In genomic region chr1:86703300-86703964, GRCm38 (mm10) we compare ENCODE assay signal across 8 mouse cellular contexts. TPM values are rescaled to one million over a fixed set of nuclear protein-coding genes. Genes with fewer than 3 reads are reported as not detected.
A peak's percentile ranks its signal among the peaks of the same experiment; 100 is the strongest.
DNase-seq lines count a peak whose midpoint lies in the region; ATAC-seq and TF ChIP-seq lines count a peak whose summit lies in the region.

Gene Dis3l2 (plus strand): TSS chr1:86703808.

- in situ Hi-C loops in CH12.LX (cut with MboI; ENCODE audit: low pct_ligation_motif_present, low pct_unique_long_range_greater_than_20kb, low sequenced_read_pairs) = no loop called here

- peak within 1 kb of the TSS; percentile 64 to 83 (median 80) for H3K4me3 ChIP-seq in CH12.LX (replicated peaks in 1 of 3; ENCODE audit: low read depth in 2 of 3, low read length in 2 of 3, poor library complexity in 1 of 3)
- peak within 1 kb of the TSS; percentile 87 for H3K4me3 ChIP-seq in forebrain, embryonic 12.5 days (replicated peaks)
- H3K4me3 ChIP-seq in heart, postnatal 0 days (ENCODE audit: low read depth, low read length) = peak within 1 kb of the TSS; percentile 96
- H3K4me3 ChIP-seq in liver, embryonic 16.5 days (ENCODE audit: low read depth, low read length) = peak within 1 kb of the TSS; percentile 85
- H3K4me3 ChIP-seq in neural tube, embryonic 13.5 days = peak within 1 kb of the TSS; percentile 82
- H3K4me3 ChIP-seq in testis, adult 2 months (ENCODE audit: control insufficient read depth, low read depth, low read length) = peak within 1 kb of the TSS; percentile 93

- peak; percentile 96 for ATAC-seq in forebrain, embryonic 12.5 days (ENCODE audit: low FRiP score)
- peak; percentile 96 for ATAC-seq in heart, postnatal 0 days (ENCODE audit: insufficient read depth, low read depth)
- peak; percentile 88 for ATAC-seq in liver, embryonic 16.5 days (ENCODE audit: low read depth)
- ATAC-seq in neural tube, embryonic 13.5 days (ENCODE audit: low read depth) = peak; percentile 98

- peak within 1 kb of the TSS; percentile 78 for H3K4me2 ChIP-seq in CH12.LX (ENCODE audit: insufficient read depth, low read depth, poor library complexity, severe bottlenecking)
- peak within 1 kb of the TSS; percentile 81 for H3K4me2 ChIP-seq in forebrain, embryonic 12.5 days
- H3K4me2 ChIP-seq in heart, postnatal 0 days (ENCODE audit: low read depth, low read length) = peak within 1 kb of the TSS; percentile 80
- H3K4me2 ChIP-seq in liver, embryonic 16.5 days (ENCODE audit: low read depth, low read length) = peak within 1 kb of the TSS; percentile 66
- peak within 1 kb of the TSS; percentile 68 for H3K4me2 ChIP-seq in neural tube, embryonic 13.5 days

- DNase-seq in CH12.LX (ENCODE audit: extremely low read depth) = peak; percentile 71
- DNase-seq in c-Kit-positive CD71-positive TER-119-negative erythroid progenitor cells, embryonic 14.5 days (ENCODE audit: low read depth) = peak; percentile 58
- DNase-seq in heart, postnatal 0 days (ENCODE audit: low spot score) = peak; percentile 74
- DNase-seq in kidney, postnatal 4 days = peak; percentile 90 to 94

- TF ChIP-seq CTCF in CH12.LX (conservative IDR thresholded peaks at IDR 0.05 in 1 of 2, IDR thresholded peaks at IDR 0.05 in 1 of 2; ENCODE audit: low read depth in 2 of 2, low read length in 2 of 2) = no peak
- no peak for TF ChIP-seq CTCF in heart, postnatal 0 days (IDR thresholded peaks at IDR 0.05; ENCODE audit: low read depth)
- TF ChIP-seq CTCF in testis, adult 2 months (IDR thresholded peaks at IDR 0.05; ENCODE audit: control insufficient read depth, insufficient read depth, insufficient replicate concordance, low read depth, low read length) = no peak

- H3K36me3 ChIP-seq in CH12.LX (replicated peaks in 1 of 2; ENCODE audit: control insufficient read depth in 1 of 2, insufficient read depth in 1 of 2, low read length in 1 of 2) = no peaks in the 10 kb centered on the region
- H3K36me3 ChIP-seq in forebrain, embryonic 12.5 days (replicated peaks) = no peaks in the 10 kb centered on the region
- no peaks in the 10 kb centered on the region for H3K36me3 ChIP-seq in heart, postnatal 0 days (replicated peaks; ENCODE audit: control insufficient read depth, insufficient read depth, low read length)
- H3K36me3 ChIP-seq in liver, embryonic 16.5 days (ENCODE audit: control insufficient read depth, insufficient read depth) = no peaks in the 10 kb centered on the region
- no peaks in the 10 kb centered on the region for H3K36me3 ChIP-seq in neural tube, embryonic 13.5 days
- no peaks in the 10 kb centered on the region for H3K36me3 ChIP-seq in testis, adult 2 months (ENCODE audit: control insufficient read depth, insufficient read depth, low read length)

- peak within 1 kb of the TSS; percentile 74 for H3K9ac ChIP-seq in CH12.LX (ENCODE audit: insufficient read depth, low read depth)
- H3K9ac ChIP-seq in forebrain, embryonic 12.5 days = peak within 1 kb of the TSS; percentile 91
- peak within 1 kb of the TSS; percentile 79 for H3K9ac ChIP-seq in heart, postnatal 0 days (replicated peaks; ENCODE audit: low read depth, low read length)
- peak within 1 kb of the TSS; percentile 79 for H3K9ac ChIP-seq in liver, embryonic 16.5 days (ENCODE audit: low read depth, low read length)
- H3K9ac ChIP-seq in neural tube, embryonic 13.5 days = peak within 1 kb of the TSS; percentile 93

- peak; percentile 75 for TF ChIP-seq POLR2A in CH12.LX (IDR thresholded peaks at IDR 0.05; ENCODE audit: low read depth, low read length)
- TF ChIP-seq POLR2A in testis, adult 2 months (IDR thresholded peaks at IDR 0.05; ENCODE audit: control insufficient read depth, low read depth, low read length) = peak; percentile 93

- no peak within 1 kb of the TSS for H3K27ac ChIP-seq in CH12.LX (ENCODE audit: insufficient read depth, low read depth)
- peak within 1 kb of the TSS; percentile 92 for H3K27ac ChIP-seq in forebrain, embryonic 12.5 days
- H3K27ac ChIP-seq in heart, postnatal 0 days (ENCODE audit: low read depth) = peak within 1 kb of the TSS; percentile 89
- peak within 1 kb of the TSS; percentile 77 for H3K27ac ChIP-seq in liver, embryonic 16.5 days (ENCODE audit: low read length)
- peak within 1 kb of the TSS; percentile 91 for H3K27ac ChIP-seq in neural tube, embryonic 13.5 days (replicated peaks)
- H3K27ac ChIP-seq in testis, adult 2 months (ENCODE audit: control insufficient read depth, insufficient read depth, low read depth, low read length) = peak within 1 kb of the TSS; percentile 84

- no peak for TF ChIP-seq RAD21 in CH12.LX (IDR thresholded peaks at IDR 0.05; ENCODE audit: low read depth, low read length)

- H3K27me3 ChIP-seq in CH12.LX (replicated peaks) = no peaks in the 10 kb centered on the region
- H3K27me3 ChIP-seq in forebrain, embryonic 12.5 days = no peaks in the 10 kb centered on the region
- no peaks in the 10 kb centered on the region for H3K27me3 ChIP-seq in heart, postnatal 0 days (ENCODE audit: control insufficient read depth, insufficient read depth, low read length)
- no peaks in the 10 kb centered on the region for H3K27me3 ChIP-seq in liver, embryonic 16.5 days (ENCODE audit: control insufficient read depth, insufficient read depth, low read depth, low read length)
- no peaks in the 10 kb centered on the region for H3K27me3 ChIP-seq in neural tube, embryonic 13.5 days
- H3K27me3 ChIP-seq in testis, adult 2 months (ENCODE audit: control insufficient read depth, insufficient read depth, low read length) = no peaks in the 10 kb centered on the region

- WGBS in forebrain, embryonic 12.5 days = 3% methylated on average over 51 of the region's 54 CpGs
- 3% methylated on average over 53 of the region's 54 CpGs for WGBS in heart, postnatal 0 days
- 4% methylated on average over 43 of the region's 54 CpGs for WGBS in liver, embryonic 16.5 days (ENCODE audit: insufficient replicate concordance)
- WGBS in neural tube, embryonic 13.5 days = 2% methylated on average over 53 of the region's 54 CpGs

- peaks cover 3 to 16% of the 10 kb centered on the region in 2 experiments; a peak in 3 of 4 replicates for H3K4me1 ChIP-seq in CH12.LX (ENCODE audit: control insufficient read depth in 1 of 2, insufficient read depth in 2 of 2)
- peaks cover 22% of the 10 kb centered on the region for H3K4me1 ChIP-seq in forebrain, embryonic 12.5 days
- H3K4me1 ChIP-seq in heart, postnatal 0 days (ENCODE audit: control insufficient read depth, insufficient read depth) = peaks cover 6% of the 10 kb centered on the region
- peaks cover 18% of the 10 kb centered on the region for H3K4me1 ChIP-seq in liver, embryonic 16.5 days (ENCODE audit: control insufficient read depth, low read depth, low read length)
- H3K4me1 ChIP-seq in neural tube, embryonic 13.5 days (replicated peaks) = peaks cover 27% of the 10 kb centered on the region
- H3K4me1 ChIP-seq in testis, adult 2 months (ENCODE audit: control insufficient read depth, insufficient read depth, low read length) = peaks cover 5% of the 10 kb centered on the region

- TF ChIP-seq EP300 in CH12.LX (IDR thresholded peaks at IDR 0.05; ENCODE audit: low read length) = no peak
- TF ChIP-seq EP300 in heart, postnatal 0 days (IDR thresholded peaks at IDR 0.05; ENCODE audit: low read depth) = no peak

- dilution Hi-C loops in CH12.LX (cut with MboI; ENCODE audit: extremely low pct_ligation_motif_present, extremely low pct_unique_long_range_greater_than_20kb, low sequenced_read_pairs) = no loop called here

- no peaks in the 10 kb centered on the region for H3K79me2 ChIP-seq in CH12.LX (replicated peaks; ENCODE audit: control insufficient read depth, extremely low read depth, insufficient read depth, poor library complexity, severe bottlenecking)

- H3K9me3 ChIP-seq in CH12.LX (replicated peaks; ENCODE audit: low read length) = no peaks in the 10 kb centered on the region
- H3K9me3 ChIP-seq in forebrain, embryonic 12.5 days = no peaks in the 10 kb centered on the region
- H3K9me3 ChIP-seq in heart, postnatal 0 days (replicated peaks; ENCODE audit: control insufficient read depth, low read length) = 0 out of 2 replicates have a peak, but pooled peaks cover 3% of the 10 kb centered on the region
- H3K9me3 ChIP-seq in liver, embryonic 16.5 days (replicated peaks; ENCODE audit: control insufficient read depth, low read length) = no peaks in the 10 kb centered on the region
- no peaks in the 10 kb centered on the region for H3K9me3 ChIP-seq in neural tube, embryonic 13.5 days

TF ChIP-seq in CH12.LX, 34 proteins besides CTCF, POLR2A, EP300 and RAD21 (continues in another document):
- no peak for TF ChIP-seq USF2 (conservative IDR thresholded peaks at IDR 0.05; ENCODE audit: low read depth, low read length)
- no peak for TF ChIP-seq JUN (IDR thresholded peaks at IDR 0.05; ENCODE audit: insufficient read depth, low read depth, low read length)
- TF ChIP-seq JUND (conservative IDR thresholded peaks at IDR 0.05; ENCODE audit: low read depth, low read length) = no peak
- TF ChIP-seq CHD1 (IDR thresholded peaks at IDR 0.05; ENCODE audit: low read depth, low read length) = no peak
- TF ChIP-seq HCFC1 (IDR thresholded peaks at IDR 0.05; ENCODE audit: low read depth, low read length) = peak; percentile 85
- TF ChIP-seq TCF12 (IDR thresholded peaks at IDR 0.05; ENCODE audit: low read depth, low read length) = peak; percentile 72
- TF ChIP-seq ZMIZ1 (IDR thresholded peaks at IDR 0.05; ENCODE audit: low read depth, low read length) = peak; percentile 77; the same call in 1 of the 2 replicates
- TF ChIP-seq SIN3A (IDR thresholded peaks at IDR 0.05; ENCODE audit: low read length) = peak; percentile 75
- peak; percentile 74 for TF ChIP-seq NRF1 (IDR thresholded peaks at IDR 0.05; ENCODE audit: low read depth, low read length)
- no peak for TF ChIP-seq ZNF384 (IDR thresholded peaks at IDR 0.05; ENCODE audit: low read depth, low read length)
- no peak for TF ChIP-seq PAX5 (IDR thresholded peaks at IDR 0.05; ENCODE audit: low read length)
- TF ChIP-seq MXI1 (IDR thresholded peaks at IDR 0.05; ENCODE audit: low read depth, low read length) = peak; percentile 76
- TF ChIP-seq E2F4 (IDR thresholded peaks at IDR 0.05; ENCODE audit: insufficient replicate concordance, low read depth, low read length) = no peak
- no peak for TF ChIP-seq ZKSCAN1 (IDR thresholded peaks at IDR 0.05; ENCODE audit: borderline replicate concordance, low read depth, low read length)
- peak; percentile 64; the same call in 1 of the 2 replicates for TF ChIP-seq MAZ (IDR thresholded peaks at IDR 0.05; ENCODE audit: low read depth, low read length)

RNA-seq across cellular contexts. Expression of gene Dis3l2, which starts in this region (rescaled TPM):
- total RNA-seq in CH12.LX (2012; rRNA removed) (13.1 and 17.4 TPM in 2 replicates), CH12.LX (2014; rRNA removed) (16.5 and 16.9 TPM in 2 replicates)
- 9.6 and 12.4 TPM in 2 replicates for polyA plus RNA-seq in CH12.LX (2012; ENCODE audit: insufficient read length, low read depth)
- polyA plus RNA-seq in forebrain, embryonic 12.5 days (2016; fragmentation: Nextera tagmentation; extraction: Ambion mirVana) = 40.7 and 41.7 TPM in 2 replicates
- 11.2 and 15.7 TPM in 2 replicates for total RNA-seq in heart, postnatal 0 days (2014; rRNA removed; ENCODE audit: low replicate concordance)
- polyA plus RNA-seq in heart, postnatal 0 days (2015; fragmentation: Nextera tagmentation; extraction: Ambion mirVana) = 12.1 TPM in 2 replicates
- 8.6 and 9.2 TPM in 2 replicates for polyA plus RNA-seq in liver, embryonic 16.5 days (2015; fragmentation: Nextera tagmentation; extraction: Ambion mirVana)
- polyA plus RNA-seq in neural tube, embryonic 13.5 days (2015; fragmentation: Nextera tagmentation; extraction: Ambion mirVana) = 35.5 and 40.8 TPM in 2 replicates
- 27.5 and 29.4 TPM in 2 replicates for polyA plus RNA-seq in testis, adult 2 months (2012; rRNA removed)
